In the genomic region with DNA sequence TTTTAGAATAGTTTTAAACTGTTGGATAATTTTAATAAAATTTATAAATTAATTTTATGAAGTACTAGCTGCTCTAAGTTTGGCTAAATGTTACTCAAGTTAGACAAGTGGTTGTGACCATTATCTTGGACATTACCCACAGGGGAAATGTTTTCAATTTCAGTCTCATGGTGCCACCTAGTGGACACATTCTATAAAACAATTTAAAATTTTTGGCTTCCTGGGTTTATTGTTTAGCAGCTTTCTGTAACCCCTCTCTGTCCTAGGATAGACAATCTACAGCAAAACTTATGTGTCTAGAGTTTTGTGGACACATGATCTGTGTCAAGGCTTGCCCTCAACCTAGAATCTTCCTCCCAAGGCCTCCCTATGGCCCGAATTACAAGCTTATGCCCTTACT, we compare ENCODE assay signal across 8 mouse cellular contexts. TPM values are rescaled to one million over a fixed set of nuclear protein-coding genes. Genes with fewer than 3 reads are reported as not detected.
DNase-seq lines count a peak whose midpoint lies in the region; ATAC-seq and TF ChIP-seq lines count a peak whose summit lies in the region.

No protein-coding gene starts in this region.

- peak; percentile 11; the same call in 1 of the 2 replicates for TF ChIP-seq CTCF in cerebellum, adult 2 months (IDR thresholded peaks at IDR 0.05; ENCODE audit: borderline replicate concordance, insufficient read depth, low read depth, low read length)
- TF ChIP-seq CTCF in liver, adult 2 months (IDR thresholded peaks at IDR 0.05; ENCODE audit: low read depth, low read length): peak; percentile 17; the same call in 1 of the 2 replicates

- ATAC-seq in liver, embryonic 11.5 days (replicated peaks; ENCODE audit: low FRiP score): no peak
- ATAC-seq in hindbrain, embryonic 12.5 days (ENCODE audit: low FRiP score): peak; percentile 59; the same call in 1 of the 2 replicates

- no peaks in the 10 kb centered on the region for H3K9me3 ChIP-seq in liver, embryonic 11.5 days (ENCODE audit: control insufficient read depth, low read length)
- no peaks in the 10 kb centered on the region for H3K9me3 ChIP-seq in hindbrain, embryonic 12.5 days (replicated peaks)

- TF ChIP-seq POLR2A in cerebellum, adult 2 months (IDR thresholded peaks at IDR 0.05; ENCODE audit: borderline replicate concordance, insufficient read depth, low read length): no peak
- TF ChIP-seq POLR2A in liver, adult 2 months (IDR thresholded peaks at IDR 0.05; ENCODE audit: extremely low read depth, insufficient read depth, low read length): no peak

- H3K79me2 ChIP-seq in liver, adult 2 months (ENCODE audit: control insufficient read depth, insufficient read depth, low read length): no peaks in the 10 kb centered on the region; the same call in 1 of the 2 replicates

- no peak overlapping the region for H3K4me3 ChIP-seq in cerebellum, adult 2 months (replicated peaks; ENCODE audit: insufficient read depth, low read depth, low read length)
- no peak overlapping the region for H3K4me3 ChIP-seq in liver, adult 2 months (ENCODE audit: insufficient read depth, low read depth, low read length)
- no peak overlapping the region for H3K4me3 ChIP-seq in liver, embryonic 11.5 days (ENCODE audit: low read depth, low read length)
- H3K4me3 ChIP-seq in hindbrain, embryonic 12.5 days: no peak overlapping the region

- no peak overlapping the region for H3K9ac ChIP-seq in liver, adult 2 months (ENCODE audit: low read depth, low read length)
- H3K9ac ChIP-seq in liver, embryonic 11.5 days (ENCODE audit: low read depth, low read length): no peak overlapping the region
- no peak overlapping the region for H3K9ac ChIP-seq in hindbrain, embryonic 12.5 days

- peak; percentile 13 to 32 for DNase-seq in cerebellum, adult 2 months
- DNase-seq in cerebellum, adult 11-12 months: no peak
- peak; percentile 51 for DNase-seq in liver, adult 2 months (ENCODE audit: extremely low read depth, low read depth, low spot score)
- DNase-seq in liver, embryonic 11.5 days (ENCODE audit: low spot score): no peak
- peak; percentile 33 for DNase-seq in c-Kit-positive CD71-positive TER-119-negative erythroid progenitor cells, embryonic 14.5 days (ENCODE audit: low read depth)
- peak; percentile 71 for DNase-seq in naive thymus-derived CD4-positive, alpha-beta T cell, adult 2 months (ENCODE audit: low read depth)
- DNase-seq in urinary bladder, adult 2 months (ENCODE audit: low spot score): no peak

- H3K27ac ChIP-seq in cerebellum, adult 2 months (ENCODE audit: insufficient read depth, low read length): no peak overlapping the region
- H3K27ac ChIP-seq in liver, adult 2 months (replicated peaks; ENCODE audit: insufficient read depth, low read depth, low read length): no peak overlapping the region
- H3K27ac ChIP-seq in liver, embryonic 11.5 days (ENCODE audit: low read depth, low read length): no peak overlapping the region
- H3K27ac ChIP-seq in hindbrain, embryonic 12.5 days: no peak overlapping the region

- H3K4me2 ChIP-seq in liver, embryonic 11.5 days: no peak overlapping the region
- no peak overlapping the region for H3K4me2 ChIP-seq in hindbrain, embryonic 12.5 days (replicated peaks)

- H3K4me1 ChIP-seq in cerebellum, adult 2 months (ENCODE audit: control insufficient read depth, insufficient read depth, low read length): no peaks in the 10 kb centered on the region
- H3K4me1 ChIP-seq in liver, adult 2 months (ENCODE audit: control insufficient read depth, insufficient read depth, low read length): no peaks in the 10 kb centered on the region
- peaks cover 4% of the 10 kb centered on the region; the same call in 1 of the 2 replicates for H3K4me1 ChIP-seq in liver, embryonic 11.5 days (replicated peaks; ENCODE audit: control insufficient read depth, insufficient read depth, low read length)
- no peaks in the 10 kb centered on the region for H3K4me1 ChIP-seq in hindbrain, embryonic 12.5 days

- 27% methylated on average over 1 of the region's 1 CpGs for WGBS in cerebellum, adult 2 months
- 93% methylated on average over 1 of the region's 1 CpGs for WGBS in liver, adult 2 months
- 38% methylated on average over 1 of the region's 1 CpGs for WGBS in liver, embryonic 11.5 days
- WGBS in hindbrain, embryonic 12.5 days: 31% methylated on average over 1 of the region's 1 CpGs

- H3K27me3 ChIP-seq in cerebellum, adult 2 months (ENCODE audit: control insufficient read depth, insufficient read depth, low read length): no peaks in the 10 kb centered on the region
- H3K27me3 ChIP-seq in liver, adult 2 months (ENCODE audit: control insufficient read depth, insufficient read depth, low read length): no peaks in the 10 kb centered on the region
- no peaks in the 10 kb centered on the region for H3K27me3 ChIP-seq in liver, embryonic 11.5 days (replicated peaks; ENCODE audit: control insufficient read depth, insufficient read depth, low read length)
- no peaks in the 10 kb centered on the region for H3K27me3 ChIP-seq in hindbrain, embryonic 12.5 days

- H3K36me3 ChIP-seq in liver, adult 2 months (ENCODE audit: control insufficient read depth, insufficient read depth, low read length): peaks cover 16% of the 10 kb centered on the region; the same call in 1 of the 2 replicates
- H3K36me3 ChIP-seq in liver, embryonic 11.5 days (ENCODE audit: control insufficient read depth, insufficient read depth, low read length): no peaks in the 10 kb centered on the region
- no peaks in the 10 kb centered on the region for H3K36me3 ChIP-seq in hindbrain, embryonic 12.5 days

RNA-seq across cellular contexts. Expression of a gene that starts 54.9 kb away (rescaled TPM):
- polyA plus RNA-seq in cerebellum, adult 2 months (2012; rRNA removed): 6.4 and 6.8 TPM in 2 replicates
- total RNA-seq in liver, adult 2 months (2014; rRNA removed): 46.4 and 56.7 TPM in 2 replicates
- polyA plus RNA-seq in liver, adult 2 months (2012; rRNA removed): 71.9 and 89.7 TPM in 2 replicates
- polyA plus RNA-seq in liver, embryonic 11.5 days (2014; fragmentation: Nextera tagmentation; extraction: Ambion mirVana): 32.5 and 36.1 TPM in 2 replicates
- polyA plus RNA-seq in hindbrain, embryonic 12.5 days (2016; fragmentation: Nextera tagmentation; extraction: Ambion mirVana): 33.0 and 38.8 TPM in 2 replicates
- 51.2 and 58.9 TPM in 2 replicates for polyA plus RNA-seq in urinary bladder, adult 2 months (2012; rRNA removed)

Comparison
In these comparisons a context has a peak if more than half of its experiments do, and no peak if none do; other contexts are left out.
1. DNase-seq: peak in cerebellum, adult 2 months (2 of 2), liver, adult 2 months (single experiment), c-Kit-positive CD71-positive TER-119-negative erythroid progenitor cells, embryonic 14.5 days (single experiment) and naive thymus-derived CD4-positive, alpha-beta T cell, adult 2 months (single experiment); none in cerebellum, adult 11-12 months (single experiment), liver, embryonic 11.5 days (single experiment) and urinary bladder, adult 2 months (single experiment).